Mouse (Mus musculus) erythroblast, embryonic 14.5 days (primary cell): ENCODE results near the gene Sh3bp4. TPM values are rescaled to one million over a fixed set of nuclear protein-coding genes. Genes with fewer than 3 reads are reported as not detected.

Source experiments
- H3K27me3 ChIP-seq: 2 replicates; pipeline ENCODE4 v1.6.1; 2012; ENCODE audit warnings: inconsistent platforms; ENCODE audit not compliant: control insufficient read depth
- H3K36me3 ChIP-seq: 2 replicates; pipeline ENCODE4 v1.6.1; 2012; ENCODE audit warnings: mild to moderate bottlenecking, inconsistent platforms; ENCODE audit not compliant: control insufficient read depth
- H3K4me1 ChIP-seq: 2 replicates; pipeline ENCODE4 v1.6.1; 2012; ENCODE audit warnings: inconsistent platforms; ENCODE audit not compliant: control insufficient read depth
- H3K4me3 ChIP-seq: replicated peaks from 2 replicates; pipeline ENCODE3; 2012; ENCODE audit warnings: moderate library complexity, mild to moderate bottlenecking, inconsistent platforms
- H3K9me3 ChIP-seq: 2 replicates; pipeline ENCODE4 v1.6.1; 2012; ENCODE audit warnings: low read length, inconsistent platforms, mixed read lengths; ENCODE audit not compliant: control insufficient read depth
- GATA1 ChIP-seq: IDR thresholded peaks from 2 replicates; pipeline ENCODE4 v1.6.1; 2012; ENCODE audit warnings: low read length, inconsistent platforms, mixed read lengths
- TAL1 ChIP-seq: IDR thresholded peaks from 3 replicates; pipeline ENCODE4 v1.6.1; 2012; ENCODE audit warnings: low read length, inconsistent platforms, mixed read lengths
- polyA plus RNA-seq: library from polyadenylated mRNA; stranded (reverse); fragments of >175 nt; gene quantifications from 2 replicates; pipeline ENCODE4 v1.2.3, GENCODE M21; 2012

Gene Sh3bp4
- polyA plus RNA-seq, 1 experiment: not detected

DNA sequence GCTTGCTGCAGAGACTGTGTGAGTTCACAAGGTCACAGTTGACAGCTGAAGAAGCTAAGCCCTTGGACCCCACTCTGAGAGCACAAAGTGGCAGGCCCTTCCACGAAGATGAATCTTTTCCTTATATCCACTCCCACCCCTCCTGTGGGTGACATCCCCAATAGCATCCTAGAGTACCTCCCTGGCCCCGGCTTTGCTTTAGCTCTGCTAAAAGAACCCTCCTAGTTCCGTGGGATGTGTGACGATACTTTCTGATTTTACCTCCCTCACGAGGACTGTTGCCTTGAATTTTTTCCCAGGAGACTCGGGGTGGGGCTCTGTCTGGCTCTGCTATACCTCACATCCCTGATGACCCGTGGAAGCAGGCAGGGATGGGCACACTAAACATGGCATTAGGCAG lies 104.4 kb downstream of the Sh3bp4 start:
- Histone ChIP-seq H3K9me3 (no peaks in the 10 kb centered on the region), H3K4me1 (no peaks in the 10 kb centered on the region), H3K27me3 (no peaks in the 10 kb centered on the region), H3K36me3 (no peaks in the 10 kb centered on the region), H3K4me3 (no peak overlapping the region)
- TF ChIP-seq TAL1: no peak
- TF ChIP-seq GATA1: no peak

DNA sequence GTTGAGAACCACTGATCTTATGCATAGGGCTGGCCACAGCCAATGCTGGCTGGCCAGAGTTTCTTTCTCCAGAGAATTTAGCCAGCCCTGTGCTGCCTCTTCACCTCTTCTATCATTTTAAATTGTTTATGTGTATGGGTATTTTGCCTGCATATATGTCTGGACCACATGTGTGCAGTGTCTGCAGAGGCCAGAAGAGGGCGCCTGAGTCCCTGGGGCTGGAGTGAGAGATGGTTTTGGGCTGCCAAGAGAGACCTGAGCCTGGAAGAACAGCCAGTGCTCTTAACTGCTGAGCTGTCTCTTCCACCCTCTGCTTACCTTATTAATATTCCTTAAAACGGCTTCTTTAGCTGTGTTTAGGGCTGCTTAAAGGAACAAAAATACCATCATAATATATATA lies 105.1 kb downstream of the Sh3bp4 start:
- Histone ChIP-seq H3K4me3 (no peak overlapping the region), H3K4me1 (no peaks in the 10 kb centered on the region), H3K36me3 (no peaks in the 10 kb centered on the region), H3K9me3 (no peaks in the 10 kb centered on the region), H3K27me3 (no peaks in the 10 kb centered on the region)
- TF ChIP-seq GATA1: no peak
- no peak for TF ChIP-seq TAL1

DNA sequence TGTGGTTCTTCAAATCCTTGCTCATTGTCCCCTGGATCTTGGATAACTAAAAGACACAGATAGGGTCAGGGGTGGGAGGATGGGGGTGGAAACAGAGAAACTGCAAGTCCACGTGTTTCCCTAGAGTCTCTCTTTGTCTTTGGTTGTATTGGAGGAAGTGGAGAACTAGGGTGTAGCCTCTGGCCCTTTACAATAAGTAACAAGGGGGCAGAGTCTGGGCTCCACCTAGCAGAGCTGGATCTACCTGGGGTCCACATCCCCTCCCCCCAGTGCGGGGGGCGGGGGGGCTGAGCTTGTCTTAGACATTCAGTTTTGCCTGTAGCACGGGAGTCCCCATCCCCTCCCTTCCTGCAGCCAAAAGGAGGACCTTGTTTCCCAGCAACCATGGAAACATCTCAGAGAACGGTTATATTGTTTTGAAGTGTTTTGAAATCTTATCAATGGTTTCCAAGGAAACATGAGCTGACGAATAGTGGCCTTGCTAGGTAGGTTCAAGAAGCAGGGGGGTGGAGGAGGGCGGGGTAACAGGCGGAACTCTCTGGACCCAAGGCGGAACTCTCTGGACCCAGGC lies 113.1 kb downstream of the Sh3bp4 start:
- H3K9me3 ChIP-seq: no peaks in the 10 kb centered on the region
- H3K36me3 ChIP-seq: no peaks in the 10 kb centered on the region
- H3K4me1 ChIP-seq: no peaks in the 10 kb centered on the region
- no peak overlapping the region for H3K4me3 ChIP-seq
- no peaks in the 10 kb centered on the region for H3K27me3 ChIP-seq
- TF ChIP-seq GATA1 (no peak), TAL1 (no peak)

DNA sequence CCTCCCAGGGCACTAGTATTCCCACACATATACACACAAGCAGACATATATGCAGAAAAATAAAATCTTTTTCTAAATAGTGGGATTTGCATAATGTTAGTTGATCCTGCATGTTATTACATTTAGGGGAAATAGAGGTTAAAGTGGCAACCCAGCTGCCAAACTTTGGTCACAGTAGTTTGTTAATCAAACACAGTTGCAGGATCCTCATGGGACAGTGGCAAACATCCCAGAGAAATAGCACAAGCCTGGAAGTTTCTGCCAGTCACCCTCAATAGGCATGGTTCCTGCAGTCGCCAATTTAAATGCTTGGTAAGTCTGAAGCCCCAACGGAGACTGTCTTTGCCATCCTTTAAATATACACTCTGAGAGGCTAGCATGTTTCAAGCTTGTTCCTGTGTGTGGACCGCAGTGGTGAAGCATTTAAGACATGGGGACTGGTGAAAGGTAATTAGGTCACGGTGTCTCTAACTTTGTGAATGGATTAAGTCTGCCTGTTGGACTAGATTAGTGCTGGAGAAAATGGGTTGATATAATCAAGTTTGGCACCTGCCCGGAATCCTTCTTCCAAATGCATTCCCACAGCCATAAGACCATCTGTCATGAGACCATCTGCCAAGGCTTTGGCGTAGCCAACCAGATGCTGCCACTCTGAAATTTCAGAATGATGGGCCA lies 114.0 kb downstream of the Sh3bp4 start:
- no peaks in the 10 kb centered on the region for H3K36me3 ChIP-seq
- H3K4me1 ChIP-seq: no peaks in the 10 kb centered on the region
- H3K9me3 ChIP-seq: no peaks in the 10 kb centered on the region
- H3K27me3 ChIP-seq: no peaks in the 10 kb centered on the region
- TF ChIP-seq GATA1 (no peak), TAL1 (no peak)
- no peak overlapping the region for H3K4me3 ChIP-seq

- H3K4me3 ChIP-seq: no peak overlapping the region
- no peaks in the 10 kb centered on the region for H3K27me3 ChIP-seq
- H3K9me3 ChIP-seq: no peaks in the 10 kb centered on the region
- TF ChIP-seq GATA1 (no peak), TAL1 (no peak)
- H3K4me1 ChIP-seq: no peaks in the 10 kb centered on the region
- no peaks in the 10 kb centered on the region for H3K36me3 ChIP-seq
Measured at GRCm38 (mm10) chr1:89184839-89185238, 114.6 kb downstream of the Sh3bp4 start.

- Histone ChIP-seq H3K9me3 (no peaks in the 10 kb centered on the region), H3K4me3 (no peak overlapping the region), H3K27me3 (no peaks in the 10 kb centered on the region), H3K36me3 (no peaks in the 10 kb centered on the region), H3K4me1 (no peaks in the 10 kb centered on the region)
- TF ChIP-seq TAL1: no peak
- no peak for TF ChIP-seq GATA1
Measured at GRCm38 (mm10) chr1:89187441-89187840, 117.2 kb downstream of the Sh3bp4 start.

GRCm38 (mm10) chr1:89188091-89188490 lies 117.9 kb downstream of the Sh3bp4 start:
- TF ChIP-seq GATA1: no peak
- no peak for TF ChIP-seq TAL1
- Histone ChIP-seq H3K9me3 (no peaks in the 10 kb centered on the region), H3K27me3 (no peaks in the 10 kb centered on the region)

GRCm38 (mm10) chr1:89189204-89189603 lies 119.0 kb downstream of the Sh3bp4 start:
- H3K4me1 ChIP-seq: no peaks in the 10 kb centered on the region
- no peaks in the 10 kb centered on the region for H3K36me3 ChIP-seq
- no peak for TF ChIP-seq TAL1
- no peak for TF ChIP-seq GATA1
- no peaks in the 10 kb centered on the region for H3K27me3 ChIP-seq
- no peak overlapping the region for H3K4me3 ChIP-seq
- H3K9me3 ChIP-seq: no peaks in the 10 kb centered on the region

More at GRCm38 (mm10) chr1:89188091-89188490, 117.9 kb downstream of the Sh3bp4 start:
- Histone ChIP-seq H3K4me3 (no peak overlapping the region), H3K36me3 (no peaks in the 10 kb centered on the region), H3K4me1 (no peaks in the 10 kb centered on the region)

DNA sequence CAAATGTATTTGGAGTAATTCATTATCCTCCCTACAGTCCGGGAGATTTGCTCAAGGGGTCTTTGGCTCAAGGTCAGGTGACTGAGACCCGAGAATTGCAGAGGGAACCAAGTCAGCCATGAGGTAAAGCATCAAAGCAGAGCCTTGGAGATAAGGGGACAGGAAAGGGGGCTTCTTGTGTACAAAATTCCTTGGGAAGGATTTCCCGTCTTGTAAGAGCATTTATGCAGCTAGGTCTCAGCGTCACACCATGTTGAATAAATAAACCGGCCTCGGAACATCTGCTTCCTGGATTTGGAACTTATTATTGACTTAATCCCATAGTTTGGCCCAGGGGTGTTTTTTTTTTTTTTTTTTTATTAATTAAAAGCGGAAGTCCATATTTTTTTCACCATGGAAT lies 120.4 kb downstream of the Sh3bp4 start:
- Histone ChIP-seq H3K36me3 (no peaks in the 10 kb centered on the region), H3K27me3 (no peaks in the 10 kb centered on the region), H3K4me3 (no peak overlapping the region), H3K9me3 (no peaks in the 10 kb centered on the region), H3K4me1 (no peaks in the 10 kb centered on the region)
- TF ChIP-seq GATA1 (no peak), TAL1 (no peak)

- TF ChIP-seq TAL1: no peak
- no peak for TF ChIP-seq GATA1
- Histone ChIP-seq H3K4me3 (no peak overlapping the region), H3K27me3 (no peaks in the 10 kb centered on the region), H3K36me3 (no peaks in the 10 kb centered on the region), H3K4me1 (no peaks in the 10 kb centered on the region), H3K9me3 (no peaks in the 10 kb centered on the region)
Measured at GRCm38 (mm10) chr1:89191127-89191740, 121.0 kb downstream of the Sh3bp4 start.
